Mouse (Mus musculus) C2C12 (cell line): ENCODE data around the gene Cxadr.

Experiments
- CEBPB ChIP-seq: IDR thresholded peaks from one replicate; pipeline ENCODE4 v1.6.1; 2011; ENCODE audit warnings: low read depth, mild to moderate bottlenecking, control low read depth, moderate library complexity
- CTCF ChIP-seq: IDR thresholded peaks from one replicate; pipeline ENCODE4 v1.5.1; 2011; ENCODE audit not compliant: control insufficient read depth, insufficient read depth, insufficient read length
- MYOG ChIP-seq: IDR thresholded peaks from one replicate; pipeline ENCODE4 v1.6.1; 2011; ENCODE audit not compliant: control insufficient read depth, insufficient read length; ENCODE audit errors: extremely low read depth
- USF1 ChIP-seq: IDR thresholded peaks from one replicate; pipeline ENCODE4 v1.6.1; 2011; ENCODE audit warnings: low read depth, mild to moderate bottlenecking, control low read depth, moderate library complexity

DNA sequence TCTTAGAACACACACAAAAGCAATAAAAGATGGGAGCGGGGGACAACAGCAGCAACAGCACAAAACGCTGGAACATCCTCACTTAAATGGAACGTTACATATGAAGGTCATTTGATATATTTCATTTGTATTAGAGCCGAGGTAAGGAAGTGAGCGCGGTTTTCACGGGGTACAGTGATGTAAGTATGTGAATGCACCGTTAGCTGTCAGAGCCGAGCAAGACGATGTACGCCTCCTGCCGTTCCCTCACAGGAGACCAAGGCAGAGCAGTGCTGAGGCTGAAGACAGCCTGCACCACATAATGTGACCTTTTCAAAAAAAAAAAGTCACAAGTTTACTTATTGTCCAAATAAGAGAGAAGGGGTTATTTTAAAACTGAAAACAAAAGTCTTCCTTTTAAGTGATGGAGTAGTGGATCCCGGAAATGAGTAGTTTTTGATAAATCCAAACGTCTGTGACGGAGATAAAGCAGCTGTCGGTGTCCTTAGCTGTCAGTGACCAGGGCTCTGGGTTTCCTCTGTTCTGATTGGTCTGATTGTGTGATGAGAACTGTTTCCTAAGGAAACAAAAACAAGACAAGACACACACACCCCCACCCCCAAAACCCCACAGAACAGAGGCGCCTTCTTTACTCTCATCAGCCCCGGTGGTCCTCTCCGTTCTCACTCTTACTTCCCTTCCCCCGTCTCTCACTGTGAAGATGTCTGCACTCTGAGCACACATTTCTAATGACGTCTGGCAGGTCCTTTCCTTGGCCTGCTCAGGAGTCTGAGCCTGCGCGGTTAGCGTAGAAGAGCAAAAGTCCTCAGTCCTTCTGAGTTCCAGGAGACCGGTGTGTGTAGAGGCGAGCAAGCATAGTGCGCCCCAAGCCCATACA, 24.9 kb downstream of the Cxadr start:
- no peak for TF ChIP-seq MYOG
- no peak for TF ChIP-seq USF1
- no peak for TF ChIP-seq CTCF
- no peak for TF ChIP-seq CEBPB
